Mouse (Mus musculus) intestine, postnatal 0 days (tissue): Measurements from ENCODE around the gene Olfr1048. TPM values are rescaled to one million over a fixed set of nuclear protein-coding genes. Genes with fewer than 3 reads are reported as not detected.

Experiments
- ATAC-seq: fragments of 200-750 bp; cut with Nextera tagmentation; 2 replicates; pipeline ENCODE4 v1.8.0; 2017; ENCODE audit warnings: mild to moderate bottlenecking, moderate TSS enrichment, moderate library complexity
- H3K27ac ChIP-seq: fragments of 300-500 bp; sonication (generic); 2 replicates; pipeline ENCODE4 v1.5.1; 2014; ENCODE audit warnings: mild to moderate bottlenecking, low read depth, low read length, moderate library complexity
- H3K27me3 ChIP-seq: fragments of 300-500 bp; sonication (generic); replicated peaks from 2 replicates; pipeline ENCODE4 v1.6.1; 2014; ENCODE audit warnings: low read length, mixed read lengths; ENCODE audit not compliant: control insufficient read depth, insufficient read depth
- H3K36me3 ChIP-seq: fragments of 300-500 bp; sonication (generic); 2 replicates; pipeline ENCODE4 v1.6.1; 2014; ENCODE audit warnings: mild to moderate bottlenecking, moderate library complexity; ENCODE audit not compliant: control insufficient read depth, insufficient read depth
- H3K4me1 ChIP-seq: fragments of 300-500 bp; sonication (generic); replicated peaks from 2 replicates; pipeline ENCODE4 v1.6.1; 2014; ENCODE audit warnings: antibody characterized with exemption, low read length, mixed read lengths; ENCODE audit not compliant: control insufficient read depth, insufficient read depth
- H3K4me2 ChIP-seq: fragments of 300-500 bp; sonication (generic); replicated peaks from 2 replicates; pipeline ENCODE4 v1.6.1; 2014; ENCODE audit warnings: low read depth, mild to moderate bottlenecking, moderate library complexity
- H3K4me3 ChIP-seq: fragments of 300-500 bp; sonication (generic); 2 replicates; pipeline ENCODE4 v1.5.1; 2014; ENCODE audit warnings: low read depth, low read length
- H3K9ac ChIP-seq: fragments of 300-500 bp; sonication (generic); 2 replicates; pipeline ENCODE4 v1.6.1; 2014; ENCODE audit warnings: mild to moderate bottlenecking, low read depth, low read length
- H3K9me3 ChIP-seq: fragments of 300-500 bp; sonication (generic); 2 replicates; pipeline ENCODE4 v1.6.1; 2016; ENCODE audit warnings: mixed run types; ENCODE audit not compliant: control insufficient read depth
- CTCF ChIP-seq: sonication (generic); IDR thresholded peaks from 2 replicates; pipeline ENCODE4 v1.5.1; 2016; ENCODE audit warnings: low read depth, mild to moderate bottlenecking, control low read depth, antibody characterized with exemption, moderate library complexity
- polyA plus RNA-seq: library from polyadenylated mRNA; unstranded; fragments of >200 nt; fragmentation: Nextera tagmentation; extraction: Ambion mirVana; gene quantifications from 2 replicates; pipeline ENCODE4 v1.2.1, GENCODE M21; 2015

Gene Olfr1048
- polyA plus RNA-seq, 1 experiment from 2014 or later = not detected

GRCm38 (mm10) chr2:86185583-86185982, 54.5 kb downstream of the Olfr1048 start, which contains the start of gene Olfr52:
Gene Olfr52 (minus strand): TSS chr2:86185683.
- Histone ChIP-seq H3K27me3 (no peaks in the 10 kb centered on the region), H3K27ac (no peak within 1 kb of the TSS), H3K4me3 (no peak within 1 kb of the TSS), H3K9me3 (no peaks in the 10 kb centered on the region), H3K4me1 (no peaks in the 10 kb centered on the region), H3K9ac (no peak within 1 kb of the TSS), H3K36me3 (no peaks in the 10 kb centered on the region), H3K4me2 (no peak within 1 kb of the TSS)
- ATAC-seq = no peak
- TF ChIP-seq CTCF = no peak

Other genes starting within 250 kb of the Olfr1048 start
- gene Olfr1031, start 250.0 kb downstream of the Olfr1048 start, polyA plus RNA-seq = not detected in 2 replicates
- gene Olfr1032, start 234.7 kb downstream of the Olfr1048 start, polyA plus RNA-seq = not detected in 2 replicates
- gene Olfr1033, start 219.7 kb downstream of the Olfr1048 start, polyA plus RNA-seq = 1.3 and 1.5 TPM in 2 replicates
- gene Olfr1034, start 194.4 kb downstream of the Olfr1048 start, polyA plus RNA-seq = 0.03 TPM in 1 of 2 replicates, not detected in the other
- not detected in 2 replicates for gene Olfr1036, start 166.3 kb downstream of the Olfr1048 start, polyA plus RNA-seq
- not detected in 2 replicates for gene Olfr1037, start 152.9 kb downstream of the Olfr1048 start, polyA plus RNA-seq
- not detected in 2 replicates for gene Olfr1039, start 104.4 kb downstream of the Olfr1048 start, polyA plus RNA-seq
- not detected in 2 replicates for gene Olfr1040, start 93.6 kb downstream of the Olfr1048 start, polyA plus RNA-seq
- gene Olfr1042, start 78.5 kb downstream of the Olfr1048 start, polyA plus RNA-seq = not detected in 2 replicates
- not detected in 2 replicates for gene Olfr1043, start 72.8 kb downstream of the Olfr1048 start, polyA plus RNA-seq
- gene Olfr1044, start 62.5 kb downstream of the Olfr1048 start, polyA plus RNA-seq = not detected in 2 replicates
- not detected in 2 replicates for gene Olfr52, start 54.6 kb downstream of the Olfr1048 start, polyA plus RNA-seq
- gene Olfr1045, start 37.3 kb downstream of the Olfr1048 start, polyA plus RNA-seq = not detected in 2 replicates
- not detected in 2 replicates for gene Olfr1046, start 21.0 kb downstream of the Olfr1048 start, polyA plus RNA-seq
- gene Olfr1047, start 8.9 kb downstream of the Olfr1048 start, polyA plus RNA-seq = not detected in 2 replicates
- not detected in 2 replicates for gene Olfr1049, start 18.0 kb upstream of the Olfr1048 start, polyA plus RNA-seq
- gene Olfr1051, start 38.8 kb upstream of the Olfr1048 start, polyA plus RNA-seq = not detected in 2 replicates
- gene Olfr1052, start 52.2 kb upstream of the Olfr1048 start, polyA plus RNA-seq = not detected in 2 replicates
- not detected in 2 replicates for gene Olfr1053, start 75.0 kb upstream of the Olfr1048 start, polyA plus RNA-seq
- not detected in 2 replicates for gene Olfr1054, start 95.1 kb upstream of the Olfr1048 start, polyA plus RNA-seq
- not detected in 2 replicates for gene Olfr1055, start 110.0 kb upstream of the Olfr1048 start, polyA plus RNA-seq
- gene Olfr1056, start 122.2 kb upstream of the Olfr1048 start, polyA plus RNA-seq = not detected in 2 replicates
- gene Olfr1057, start 138.1 kb upstream of the Olfr1048 start, polyA plus RNA-seq = not detected in 2 replicates
- not detected in 2 replicates for gene Olfr1058, start 148.3 kb upstream of the Olfr1048 start, polyA plus RNA-seq
- not detected in 2 replicates for gene Olfr1061, start 173.8 kb upstream of the Olfr1048 start, polyA plus RNA-seq
- not detected in 2 replicates for gene Olfr1062, start 186.5 kb upstream of the Olfr1048 start, polyA plus RNA-seq
- not detected in 2 replicates for gene Olfr1065, start 210.3 kb upstream of the Olfr1048 start, polyA plus RNA-seq
- not detected in 2 replicates for gene Olfr1066, start 216.0 kb upstream of the Olfr1048 start, polyA plus RNA-seq
- gene Olfr228, start 247.1 kb upstream of the Olfr1048 start, polyA plus RNA-seq = not detected in 2 replicates